Mouse (Mus musculus) erythroid progenitor cell, adult 5-6 weeks (primary cell): ENCODE measurements at regions not wholly inside any gene's neighbourhood (a gene's known extent, or its start where the extent isn't known, plus 50 kb on each side); places are given as distances from the start of the nearest gene placed in this dataset.

Experiments
- ATAC-seq: replicated peaks from 2 replicates; pipeline ENCODE4 v1.8.0; 2016; ENCODE audit warnings: moderate number of reproducible peaks, mild to moderate bottlenecking, moderate TSS enrichment, inconsistent platforms; ENCODE audit not compliant: poor library complexity, low FRiP score, severe bottlenecking

GRCm38 (mm10) chr5:111824600-111825130 is 90.9 kb downstream of the Gm26897 start:
- ATAC-seq, result no peak

- no peak for ATAC-seq
Measured at GRCm38 (mm10) chr5:111829891-111830290, 96.2 kb downstream of the Gm26897 start.

- ATAC-seq, result no peak
Measured at GRCm38 (mm10) chr5:111835737-111836667, 102.3 kb downstream of the Gm26897 start.

- no peak for ATAC-seq
Measured at GRCm38 (mm10) chr5:111836668-111837234, 103.0 kb downstream of the Gm26897 start.

GRCm38 (mm10) chr5:111842461-111842860 is 108.7 kb downstream of the Gm26897 start:
- no peak for ATAC-seq

GRCm38 (mm10) chr5:111843622-111844239 is 110.0 kb downstream of the Gm26897 start:
- no peak for ATAC-seq

- ATAC-seq, result no peak
Measured at GRCm38 (mm10) chr5:111844528-111844927, 110.8 kb downstream of the Gm26897 start.

- no peak for ATAC-seq
Measured at GRCm38 (mm10) chr5:111848917-111849316, 115.2 kb downstream of the Gm26897 start.

- ATAC-seq, result no peak
Measured at GRCm38 (mm10) chr5:111852682-111853081, 119.0 kb downstream of the Gm26897 start.

GRCm38 (mm10) chr5:111855366-111855765 is 121.6 kb downstream of the Gm26897 start:
- no peak for ATAC-seq

- no peak for ATAC-seq
Measured at GRCm38 (mm10) chr5:111857200-111857599, 123.5 kb downstream of the Gm26897 start.

- ATAC-seq, result no peak
Measured at GRCm38 (mm10) chr5:111860436-111860835, 126.7 kb downstream of the Gm26897 start.

- no peak for ATAC-seq
Measured at GRCm38 (mm10) chr5:111862331-111862730, 128.6 kb downstream of the Gm26897 start.

GRCm38 (mm10) chr5:111863922-111864321 is 130.2 kb downstream of the Gm26897 start:
- no peak for ATAC-seq

- ATAC-seq, result no peak
Measured at GRCm38 (mm10) chr5:111864606-111865005, 130.9 kb downstream of the Gm26897 start.

- no peak for ATAC-seq
Measured at GRCm38 (mm10) chr5:111869011-111869410, 135.3 kb downstream of the Gm26897 start.

GRCm38 (mm10) chr5:111877165-111877793 is 143.6 kb downstream of the Gm26897 start:
- ATAC-seq, result no peak

GRCm38 (mm10) chr5:111879044-111879443 is 145.3 kb downstream of the Gm26897 start:
- no peak for ATAC-seq

GRCm38 (mm10) chr5:111880268-111880667 is 146.5 kb downstream of the Gm26897 start:
- ATAC-seq, result no peak

GRCm38 (mm10) chr5:111881517-111881916 is 147.8 kb downstream of the Gm26897 start:
- no peak for ATAC-seq
